Mouse (Mus musculus): ENCODE results near the gene Gm20708.

The Gm20708 gene

DNA sequence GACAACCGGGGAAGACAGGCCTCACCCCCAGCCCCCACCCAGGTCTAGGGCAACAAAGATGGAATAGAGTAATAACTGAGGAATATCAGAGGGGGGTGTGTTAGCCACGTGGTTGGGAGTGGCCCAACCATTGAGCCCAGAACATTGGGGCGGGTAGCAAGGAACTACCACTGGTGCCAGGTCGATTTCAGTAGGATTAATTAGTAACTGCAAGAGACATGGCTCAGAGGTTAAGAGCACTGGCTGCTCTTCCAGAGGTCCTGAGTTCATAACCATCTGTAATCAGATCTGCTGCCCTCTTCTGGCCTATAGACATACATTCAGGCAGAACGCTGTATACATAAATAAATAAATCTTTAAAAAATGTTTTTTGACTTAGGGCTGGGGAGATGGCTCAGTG lies 37.2 kb downstream of the Gm20708 start:
- in situ Hi-C loops (cut with MboI; ENCODE audit: low pct_unique_long_range_greater_than_20kb in 1 of 2, low sequenced_read_pairs in 2 of 2, unreplicated experiment in 1 of 2) = no loop called here

DNA sequence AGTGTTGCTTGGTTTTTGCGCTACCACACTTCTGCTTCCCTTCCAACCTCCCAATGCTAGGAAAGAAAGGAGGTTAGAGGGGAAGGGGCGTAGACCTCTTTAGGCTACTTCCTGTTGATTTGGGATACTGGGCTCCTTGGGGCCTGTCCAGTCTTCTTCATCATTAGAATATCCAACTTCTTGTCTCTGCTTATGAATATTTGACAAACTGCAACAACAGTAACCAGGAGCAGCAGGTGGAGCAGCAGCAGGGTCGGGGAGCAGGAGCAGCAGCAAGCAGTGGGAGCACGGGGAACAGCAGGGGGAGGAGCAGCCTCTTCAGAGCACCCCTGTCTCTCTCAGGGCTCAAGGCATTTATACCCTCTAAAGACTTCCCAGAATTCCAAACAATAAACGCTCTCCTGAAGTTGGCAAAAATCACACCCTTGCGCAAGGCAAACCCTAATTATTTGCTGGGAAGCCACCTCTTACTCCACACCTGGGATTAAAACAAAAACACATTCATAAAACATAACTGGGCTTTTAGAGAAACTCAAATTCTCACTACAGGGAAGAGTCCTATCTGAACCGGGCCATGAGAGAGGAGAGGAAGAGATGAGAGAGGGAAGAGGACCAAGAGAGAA lies 38.2 kb downstream of the Gm20708 start:
- in situ Hi-C loops (cut with MboI; ENCODE audit: low pct_unique_long_range_greater_than_20kb in 1 of 2, low sequenced_read_pairs in 2 of 2, unreplicated experiment in 1 of 2) = no loop called here

DNA sequence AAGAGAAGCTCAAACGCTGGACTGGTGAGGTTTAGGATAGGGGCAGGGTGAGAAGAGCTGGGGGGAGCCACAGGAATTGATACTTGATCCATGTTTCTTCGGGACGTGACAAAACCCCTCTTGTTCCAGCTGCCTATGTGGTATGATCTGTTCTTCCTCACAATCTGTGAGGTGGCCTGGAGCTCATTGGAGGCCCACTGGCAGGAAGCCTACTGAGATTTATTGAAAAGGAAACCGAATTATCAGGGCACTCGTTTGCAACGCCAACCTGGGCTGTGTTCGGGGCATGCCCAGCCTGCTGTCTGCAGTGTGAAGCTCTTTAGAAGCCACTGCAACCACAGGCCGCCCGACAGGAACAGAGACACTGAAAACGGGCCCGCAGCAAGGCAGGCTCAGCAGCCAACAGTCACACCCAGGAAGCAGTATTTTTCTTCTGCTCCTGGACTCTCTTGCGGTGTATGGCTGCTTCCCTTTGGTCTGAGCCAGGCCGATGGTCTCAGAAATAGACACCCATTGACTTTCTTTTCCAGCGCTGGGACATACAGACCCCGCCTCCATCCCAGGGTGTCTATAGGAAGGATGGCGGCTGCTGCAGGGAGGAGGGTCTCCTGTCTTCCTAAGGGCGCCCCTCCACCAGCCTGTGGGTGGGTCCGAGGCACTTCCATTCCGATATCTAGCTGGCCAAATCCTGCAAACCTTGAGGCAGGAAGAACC lies 39.0 kb downstream of the Gm20708 start:
- in situ Hi-C loops (cut with MboI; ENCODE audit: low pct_unique_long_range_greater_than_20kb in 1 of 2, low sequenced_read_pairs in 2 of 2, unreplicated experiment in 1 of 2) = no loop called here

DNA sequence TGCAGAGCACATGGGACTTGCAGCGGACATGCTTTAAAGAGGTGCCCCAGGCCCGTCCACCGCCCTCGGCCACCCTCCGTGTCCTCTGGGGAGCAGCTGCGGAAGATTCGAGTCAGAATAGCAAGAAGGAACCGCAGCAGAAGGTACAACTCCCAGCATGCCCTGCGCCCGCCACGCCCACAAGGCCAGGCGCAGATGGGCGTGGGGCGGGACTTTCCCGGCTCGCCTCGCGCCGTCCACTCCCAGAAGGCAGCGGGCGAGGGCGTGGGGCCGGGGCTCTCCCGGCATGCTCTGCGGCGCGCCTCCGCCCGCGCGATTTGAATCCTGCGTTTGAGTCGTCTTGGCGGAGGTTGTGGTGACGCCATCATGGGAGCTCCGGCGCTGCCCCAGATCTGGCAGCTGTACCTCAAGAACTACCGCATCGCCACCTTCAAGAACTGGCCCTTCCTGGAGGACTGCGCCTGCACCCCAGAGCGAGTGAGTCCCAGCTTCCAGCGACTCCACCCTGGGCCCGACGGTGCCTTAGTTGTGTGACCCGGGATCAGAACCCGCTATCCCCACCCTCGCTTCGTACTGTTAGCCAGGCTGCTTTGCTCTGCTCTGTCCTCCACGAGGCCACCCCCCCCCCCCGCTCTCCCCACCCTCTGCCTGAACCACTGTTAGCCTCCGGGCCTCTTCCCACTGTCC lies 39.7 kb downstream of the Gm20708 start, which contains the start of gene Birc5:
Gene Birc5 (plus strand): TSS at position 267 of the 687 bp plus-strand sequence.
- in situ Hi-C loops (cut with MboI; ENCODE audit: low pct_unique_long_range_greater_than_20kb in 1 of 2, low sequenced_read_pairs in 2 of 2, unreplicated experiment in 1 of 2) = no loop called here

DNA sequence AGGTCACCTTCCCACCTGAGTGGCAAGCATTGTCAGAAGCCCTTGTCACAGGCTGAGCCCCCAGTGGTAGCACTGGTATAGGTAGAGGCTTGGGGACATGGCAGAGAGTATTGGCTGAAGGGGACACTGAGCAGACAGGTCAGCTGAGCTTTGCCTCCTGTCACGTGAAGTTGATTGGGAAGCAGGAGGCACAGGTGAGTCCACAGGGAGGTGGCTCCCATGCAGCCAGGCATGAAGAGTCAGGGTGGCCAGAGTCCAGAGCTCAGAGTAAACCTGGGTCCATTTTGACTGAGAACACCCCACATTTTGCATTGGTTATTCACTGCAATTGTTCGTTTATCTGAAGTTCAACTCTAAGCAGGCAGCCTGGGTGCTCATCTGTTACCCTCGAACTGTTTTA lies 43.4 kb downstream of the Gm20708 start:
- in situ Hi-C loops (cut with MboI; ENCODE audit: low pct_unique_long_range_greater_than_20kb in 1 of 2, low sequenced_read_pairs in 2 of 2, unreplicated experiment in 1 of 2) = no loop called here

DNA sequence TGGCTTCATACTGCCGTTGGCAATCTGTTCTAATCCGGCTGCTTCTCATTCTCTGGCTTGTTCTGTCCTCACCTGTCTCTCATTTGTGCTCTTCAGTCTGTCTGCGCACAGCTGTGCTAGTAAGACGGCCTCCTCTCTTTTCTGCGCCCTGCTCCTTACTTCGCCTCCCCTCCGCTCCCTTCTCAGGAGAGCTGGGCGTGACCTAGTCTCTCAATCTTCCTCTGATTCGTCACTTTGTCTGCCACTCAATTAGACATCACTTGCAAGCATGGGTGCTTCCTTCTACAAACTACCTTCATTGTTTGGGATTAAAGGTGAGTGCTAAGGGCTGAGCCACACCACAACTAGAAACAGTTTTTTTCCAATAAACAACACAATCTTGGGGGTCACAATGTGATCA lies 44.8 kb downstream of the Gm20708 start:
- in situ Hi-C loops (cut with MboI; ENCODE audit: low pct_unique_long_range_greater_than_20kb in 1 of 2, low sequenced_read_pairs in 2 of 2, unreplicated experiment in 1 of 2) = no loop called here

DNA sequence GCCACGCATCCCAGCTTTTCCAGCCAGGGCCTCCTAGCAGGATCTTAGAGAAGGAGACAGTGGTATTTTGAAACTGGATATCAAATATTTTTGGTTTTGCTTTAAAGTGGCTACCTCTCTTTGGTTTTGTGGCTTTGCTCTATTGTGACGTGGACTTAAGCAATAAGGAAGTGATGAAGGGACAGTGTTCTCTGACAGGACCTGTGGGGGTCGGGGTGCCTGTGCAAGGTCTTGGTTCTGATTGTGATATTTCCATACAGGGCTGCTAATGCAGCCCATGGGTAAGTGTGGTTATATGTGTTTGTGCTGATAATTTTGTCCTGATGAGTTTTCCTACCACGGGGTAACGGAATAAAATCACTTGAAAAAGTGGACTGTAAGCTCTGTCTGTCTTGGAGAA lies 45.9 kb downstream of the Gm20708 start:
- in situ Hi-C loops (cut with MboI; ENCODE audit: low pct_unique_long_range_greater_than_20kb in 1 of 2, low sequenced_read_pairs in 2 of 2, unreplicated experiment in 1 of 2) = no loop called here

DNA sequence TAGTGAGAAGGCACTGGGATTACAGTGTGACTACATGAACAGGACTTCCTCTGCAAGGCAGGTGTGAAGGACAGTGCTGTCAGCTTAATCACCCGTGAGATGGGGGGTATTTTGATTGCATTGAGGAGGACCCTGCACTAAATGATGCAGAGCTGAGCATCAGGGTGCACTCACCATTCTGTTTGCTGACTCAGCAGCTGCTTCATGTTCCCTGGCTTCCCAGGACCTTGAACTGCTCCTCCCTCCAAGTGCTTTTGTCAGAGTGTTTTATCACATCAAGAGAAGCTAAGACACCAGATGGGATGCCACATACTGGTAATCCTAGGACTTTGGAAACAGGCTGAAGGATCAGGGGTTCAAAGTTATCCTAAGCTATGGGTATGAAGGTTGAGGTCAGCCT lies 46.5 kb downstream of the Gm20708 start:
- in situ Hi-C loops (cut with MboI; ENCODE audit: low pct_unique_long_range_greater_than_20kb in 1 of 2, low sequenced_read_pairs in 2 of 2, unreplicated experiment in 1 of 2) = no loop called here

DNA sequence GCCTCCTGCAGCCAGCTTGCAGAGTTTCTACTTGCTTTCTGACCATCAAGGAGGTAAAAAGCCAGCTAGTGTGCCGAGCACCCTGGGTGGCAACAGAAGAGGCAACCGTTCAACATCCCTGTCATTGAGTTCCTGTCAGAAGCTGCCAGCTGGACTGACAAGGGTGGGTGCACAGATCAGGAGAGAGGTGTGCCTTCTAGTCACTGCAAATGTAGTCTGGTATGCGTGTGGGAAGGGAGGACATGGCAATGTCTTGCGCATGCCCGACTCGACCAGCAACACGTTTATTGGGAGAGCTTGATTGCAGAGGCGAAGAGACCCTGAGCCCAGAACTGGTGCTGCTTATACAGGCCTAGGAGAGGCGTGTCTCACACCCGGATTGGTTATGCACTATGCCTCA lies 48.0 kb downstream of the Gm20708 start:
- in situ Hi-C loops (cut with MboI; ENCODE audit: low pct_unique_long_range_greater_than_20kb in 1 of 2, low sequenced_read_pairs in 2 of 2, unreplicated experiment in 1 of 2) = no loop called here

DNA sequence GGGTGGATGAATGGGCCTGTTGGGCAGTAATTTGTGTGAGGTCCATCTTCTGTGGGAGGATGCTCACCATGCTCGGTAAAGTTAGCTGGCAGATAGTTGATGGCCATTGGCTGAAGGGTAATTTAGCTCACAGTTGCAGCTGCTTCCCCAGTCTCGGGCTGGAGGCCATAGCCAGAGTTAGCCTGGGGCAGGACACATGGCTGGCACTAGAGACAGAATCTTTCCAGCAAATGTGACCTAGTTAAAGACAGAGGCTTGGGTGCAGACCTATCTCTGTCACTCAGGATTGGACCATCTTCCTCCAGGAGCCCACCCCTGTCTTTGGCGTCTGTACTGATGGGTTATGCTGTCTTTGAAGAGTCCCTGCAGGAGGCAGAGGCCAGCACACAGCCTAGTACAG lies 48.9 kb downstream of the Gm20708 start:
- in situ Hi-C loops (cut with MboI; ENCODE audit: low pct_unique_long_range_greater_than_20kb in 1 of 2, low sequenced_read_pairs in 2 of 2, unreplicated experiment in 1 of 2) = no loop called here

DNA sequence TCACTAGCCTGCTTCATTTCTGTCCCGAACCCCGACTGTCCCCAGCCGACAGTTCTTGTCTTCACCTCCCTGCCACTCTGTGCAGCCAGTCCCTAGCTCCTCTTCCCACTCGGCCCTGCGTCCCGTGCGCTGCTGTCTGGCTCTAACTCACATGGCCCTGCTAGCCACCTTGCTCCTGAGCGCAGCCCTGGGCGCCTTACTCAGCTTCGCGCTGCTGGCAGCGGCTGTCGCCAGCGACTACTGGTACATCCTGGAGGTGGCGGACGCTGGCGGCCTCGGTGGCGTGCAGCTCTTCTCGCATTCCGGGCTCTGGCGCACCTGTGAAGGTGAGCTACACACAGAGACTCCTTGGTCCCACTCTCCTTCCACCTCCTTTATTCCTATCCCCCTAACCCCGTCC lies 51.1 kb downstream of the Gm20708 start, which contains the start of gene Tmem235:
Gene Tmem235 (plus strand): TSS at position 152 of the 400 bp plus-strand sequence.
- in situ Hi-C loops (cut with MboI; ENCODE audit: low pct_unique_long_range_greater_than_20kb in 1 of 2, low sequenced_read_pairs in 2 of 2, unreplicated experiment in 1 of 2) = no loop called here

DNA sequence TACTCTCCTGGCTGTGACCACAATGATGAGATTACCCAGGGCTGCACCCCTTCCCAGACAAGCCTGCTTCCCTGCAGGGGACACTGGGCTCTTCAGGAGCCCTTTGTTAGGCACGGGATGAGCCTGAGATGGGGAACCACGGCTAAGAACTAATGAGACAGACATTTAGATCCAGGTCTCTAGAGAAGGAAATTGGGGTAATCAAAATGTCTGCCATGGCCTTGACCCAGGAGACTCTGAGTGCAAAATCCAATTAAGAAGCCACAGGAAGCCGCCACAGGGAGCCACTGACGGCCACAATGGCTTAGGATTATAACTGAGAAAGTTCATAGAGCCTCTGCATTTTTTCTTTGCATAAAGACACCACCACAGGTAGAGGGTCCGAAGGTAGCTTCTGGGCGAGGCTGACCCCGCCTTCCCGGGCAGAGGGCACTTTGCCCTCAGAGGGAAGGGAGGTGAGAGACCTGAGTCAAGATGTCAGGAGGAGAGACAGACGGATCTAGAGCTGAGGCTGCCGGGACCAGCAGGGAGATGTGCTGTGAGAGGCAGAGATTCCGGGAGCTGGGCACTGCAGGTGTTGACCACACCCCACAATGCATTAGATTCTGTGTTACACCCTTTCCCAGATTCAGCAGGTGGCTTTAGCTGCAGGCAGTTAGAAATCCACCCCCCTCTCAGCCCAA lies 53.8 kb downstream of the Gm20708 start:
- in situ Hi-C loops (cut with MboI; ENCODE audit: low pct_unique_long_range_greater_than_20kb in 1 of 2, low sequenced_read_pairs in 2 of 2, unreplicated experiment in 1 of 2) = no loop called here

DNA sequence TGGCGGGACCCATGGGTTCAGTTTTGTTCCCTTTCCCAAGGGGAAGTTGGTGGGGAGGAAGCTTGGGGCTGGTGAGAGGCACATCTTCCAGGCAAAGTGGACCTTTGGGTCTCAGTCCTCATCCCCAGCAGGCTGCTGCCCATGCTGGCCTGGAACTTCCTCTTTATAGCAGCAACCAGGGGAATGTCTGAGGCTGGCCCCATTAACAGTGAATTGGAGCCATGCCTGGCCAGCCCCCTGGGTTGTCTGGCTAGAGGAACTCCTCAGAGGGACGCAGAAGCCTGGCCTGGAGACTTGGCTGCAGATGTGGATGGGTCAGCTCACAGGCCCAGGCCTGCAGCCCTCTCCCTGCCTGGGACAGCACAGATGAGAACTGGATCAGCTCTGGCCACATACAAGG lies 55.3 kb downstream of the Gm20708 start:
- in situ Hi-C loops (cut with MboI; ENCODE audit: low pct_unique_long_range_greater_than_20kb in 1 of 2, low sequenced_read_pairs in 2 of 2, unreplicated experiment in 1 of 2) = no loop called here

DNA sequence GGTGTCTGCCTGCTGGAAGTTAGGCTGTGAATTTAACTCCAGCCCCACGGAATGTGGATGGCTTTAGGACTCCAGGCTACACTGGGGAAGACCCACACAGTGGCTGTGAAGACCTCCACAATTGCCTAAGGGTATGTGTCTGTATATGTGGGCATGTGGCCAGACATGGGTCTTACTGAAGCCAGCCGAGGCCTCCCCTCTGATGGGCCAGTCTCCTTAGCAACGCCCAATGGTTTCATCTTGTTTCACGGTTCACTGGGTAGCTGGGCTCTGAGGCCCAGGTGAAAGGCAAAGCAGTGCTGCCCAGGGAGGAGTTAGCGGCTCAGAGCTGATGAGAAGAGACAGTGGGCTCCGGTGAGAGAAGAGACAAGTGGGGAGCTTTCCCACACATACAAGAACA lies 56.5 kb downstream of the Gm20708 start:
- in situ Hi-C loops (cut with MboI; ENCODE audit: low pct_unique_long_range_greater_than_20kb in 1 of 2, low sequenced_read_pairs in 2 of 2, unreplicated experiment in 1 of 2) = no loop called here

DNA sequence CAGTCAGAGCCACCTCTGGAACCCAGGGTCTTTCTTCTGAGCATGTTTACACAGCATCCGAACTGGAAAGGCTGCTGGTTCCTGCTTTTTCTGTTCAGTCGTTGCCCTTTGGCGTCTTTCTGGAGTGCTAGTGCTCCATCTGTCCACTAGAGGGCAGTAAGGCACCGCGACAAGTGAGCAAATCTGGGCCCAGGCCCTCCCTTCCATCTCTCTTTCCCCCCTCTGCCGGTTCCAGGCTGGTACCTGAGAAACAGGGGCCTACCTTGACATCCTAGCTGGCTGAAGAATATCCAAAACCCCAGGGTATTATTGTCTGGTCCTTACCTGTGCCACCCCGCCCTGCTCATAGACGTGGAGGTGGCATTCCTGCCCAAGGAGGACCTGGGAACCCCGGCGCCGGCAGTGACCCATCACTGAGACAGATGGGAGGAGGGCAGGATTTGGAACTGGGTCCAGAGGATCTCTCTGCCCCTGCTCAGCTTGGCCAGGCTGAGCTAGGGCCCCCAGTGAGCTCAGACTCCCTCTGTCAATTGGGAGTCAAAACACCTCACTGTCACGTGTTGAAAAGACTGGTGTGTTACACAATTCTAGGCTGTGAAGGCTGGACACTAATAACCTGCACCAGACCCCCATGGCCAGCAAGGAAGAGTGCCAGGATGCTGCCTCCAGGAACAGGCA lies 61.4 kb downstream of the Gm20708 start:
- in situ Hi-C loops (cut with MboI; ENCODE audit: low pct_unique_long_range_greater_than_20kb in 1 of 2, low sequenced_read_pairs in 2 of 2, unreplicated experiment in 1 of 2) = loop anchor here (5.0 to 10.0 kb wide), 2 partner anchors 154 to 221 kb away; no protein-coding TSS in a partner anchor

DNA sequence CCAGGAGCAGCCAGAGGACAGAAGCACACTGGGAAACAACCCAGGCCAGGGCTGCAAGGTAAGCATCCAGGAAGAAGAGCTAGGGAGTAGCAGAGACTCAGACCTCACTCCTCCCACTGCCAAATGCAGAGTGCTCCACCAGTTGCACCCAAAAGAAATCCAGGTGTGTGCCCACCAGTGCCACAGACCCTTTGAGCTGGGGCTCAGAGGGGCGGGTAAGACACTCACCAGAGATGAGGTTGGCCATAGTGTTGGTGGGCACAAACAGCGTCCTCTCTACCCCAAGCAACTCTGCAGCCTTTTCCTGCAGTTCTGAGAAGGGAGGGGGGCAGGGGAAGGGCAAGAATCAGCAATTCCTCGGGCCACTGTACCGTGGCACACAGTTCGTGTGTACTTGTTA lies 61.9 kb downstream of the Gm20708 start:
- in situ Hi-C loops (cut with MboI; ENCODE audit: low pct_unique_long_range_greater_than_20kb in 1 of 2, low sequenced_read_pairs in 2 of 2, unreplicated experiment in 1 of 2) = loop anchor here (5.0 to 10.0 kb wide), 2 partner anchors 153 to 221 kb away; no protein-coding TSS in a partner anchor

DNA sequence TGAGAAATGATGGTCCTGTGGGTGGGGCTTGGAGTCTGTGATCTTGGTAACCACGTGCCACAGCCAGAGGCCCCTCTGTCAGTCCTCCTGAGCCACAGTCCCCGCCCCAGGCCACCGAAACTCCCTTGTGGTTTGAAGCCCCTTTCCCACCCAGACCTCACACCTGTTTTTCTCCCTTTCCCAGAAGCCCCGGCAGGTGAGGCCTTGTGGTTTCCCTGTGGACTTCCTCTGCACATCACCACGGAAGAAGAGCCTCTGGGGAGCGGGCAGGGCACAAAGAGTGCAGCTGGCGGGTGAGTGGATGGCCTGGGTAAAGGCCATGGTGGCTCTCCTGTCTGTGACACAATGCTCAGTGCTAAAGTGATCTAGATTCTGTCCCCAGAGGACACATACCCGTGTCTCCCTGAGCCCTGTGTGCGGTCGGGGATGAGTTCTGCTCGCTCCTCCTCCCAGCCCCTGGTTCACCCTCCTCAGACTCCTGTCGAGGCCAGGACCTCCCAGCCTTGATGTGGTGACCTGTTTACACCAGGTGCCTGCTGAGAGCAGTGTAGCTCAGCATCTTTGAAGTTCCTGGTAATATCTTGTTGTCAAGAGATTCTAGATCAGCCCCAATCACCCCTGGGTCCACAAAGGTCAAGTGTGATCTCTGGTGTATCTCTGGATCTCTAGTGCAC lies 62.6 kb downstream of the Gm20708 start:
- in situ Hi-C loops (cut with MboI; ENCODE audit: low pct_unique_long_range_greater_than_20kb in 1 of 2, low sequenced_read_pairs in 2 of 2, unreplicated experiment in 1 of 2) = loop anchor here (5.0 to 10.0 kb wide), 2 partner anchors 153 to 220 kb away; no protein-coding TSS in a partner anchor

All from mouse embryonic stem cell (cell line).